ENCODE assay signal across 7 mouse cellular contexts in genomic region chr5:135965501-135965930, GRCm38 (mm10). TPM values are rescaled to one million over a fixed set of nuclear protein-coding genes. Genes with fewer than 3 reads are reported as not detected.
DNase-seq lines count a peak whose midpoint lies in the region; ATAC-seq and TF ChIP-seq lines count a peak whose summit lies in the region.

No protein-coding gene starts in this region.

- peaks cover 69% of the 10 kb centered on the region for H3K4me1 ChIP-seq in E14TG2a.4 (replicated peaks; ENCODE audit: low read depth, low read length)
- H3K4me1 ChIP-seq in forebrain, embryonic 14.5 days (ENCODE audit: control insufficient read depth, insufficient read depth, low read length), result peaks cover 11% of the 10 kb centered on the region; the same call in 1 of the 2 replicates
- peaks cover 16% of the 10 kb centered on the region for H3K4me1 ChIP-seq in kidney, embryonic 14.5 days (ENCODE audit: control insufficient read depth, insufficient read depth, low read length)
- H3K4me1 ChIP-seq in lung, postnatal 0 days (ENCODE audit: insufficient read depth, low read depth, low read length), result peaks cover 9% of the 10 kb centered on the region

- no peak for TF ChIP-seq CTCF in E14TG2a.4 (conservative IDR thresholded peaks at IDR 0.05; ENCODE audit: low read length)
- TF ChIP-seq CTCF in lung, postnatal 0 days (IDR thresholded peaks at IDR 0.05), result peak; percentile 54

- H3K9me3 ChIP-seq in E14TG2a.4 (ENCODE audit: low read length), result no peaks in the 10 kb centered on the region
- H3K9me3 ChIP-seq in forebrain, embryonic 14.5 days (replicated peaks; ENCODE audit: control insufficient read depth, low read length), result no peaks in the 10 kb centered on the region
- H3K9me3 ChIP-seq in kidney, embryonic 14.5 days (ENCODE audit: control insufficient read depth, low read length), result no peaks in the 10 kb centered on the region
- H3K9me3 ChIP-seq in lung, postnatal 0 days (ENCODE audit: low read length), result no peaks in the 10 kb centered on the region

- peak overlapping the region; percentile 30 for H3K4me2 ChIP-seq in forebrain, embryonic 14.5 days (ENCODE audit: low read length)
- peak overlapping the region; percentile 42 for H3K4me2 ChIP-seq in kidney, embryonic 14.5 days (replicated peaks; ENCODE audit: low read depth, low read length)
- peak overlapping the region; percentile 45 for H3K4me2 ChIP-seq in lung, postnatal 0 days (replicated peaks; ENCODE audit: low read depth, low read length)

- WGBS in forebrain, embryonic 14.5 days, result 8% methylated on average over 24 of the region's 24 CpGs
- WGBS in kidney, embryonic 14.5 days, result 4% methylated on average over 24 of the region's 24 CpGs
- 10% methylated on average over 24 of the region's 24 CpGs for WGBS in lung, postnatal 0 days

- no peak for TF ChIP-seq EP300 in lung, postnatal 0 days (IDR thresholded peaks at IDR 0.05)

- ATAC-seq in forebrain, embryonic 14.5 days, result no peak
- no peak for ATAC-seq in kidney, embryonic 14.5 days (ENCODE audit: low FRiP score, low TSS enrichment)
- no peak for ATAC-seq in lung, postnatal 0 days

- H3K4me3 ChIP-seq in E14TG2a.4 (replicated peaks; ENCODE audit: low read length), result peak overlapping the region; percentile 77
- peak overlapping the region; percentile 11; the same call in 1 of the 2 replicates for H3K4me3 ChIP-seq in forebrain, embryonic 14.5 days (ENCODE audit: low read depth, low read length)
- H3K4me3 ChIP-seq in kidney, embryonic 14.5 days (ENCODE audit: low read length), result peak overlapping the region; percentile 19
- H3K4me3 ChIP-seq in lung, postnatal 0 days (ENCODE audit: low read depth, low read length), result no peak overlapping the region

- no peak overlapping the region for H3K27ac ChIP-seq in forebrain, embryonic 14.5 days (ENCODE audit: low read depth, low read length)
- H3K27ac ChIP-seq in kidney, embryonic 14.5 days (ENCODE audit: low read depth, low read length), result peak overlapping the region; percentile 38; the same call in 1 of the 2 replicates
- H3K27ac ChIP-seq in lung, postnatal 0 days (ENCODE audit: low read length), result no peak overlapping the region

- peak overlapping the region; percentile 13; the same call in 1 of the 2 replicates for H3K9ac ChIP-seq in forebrain, embryonic 14.5 days (ENCODE audit: low read length)
- H3K9ac ChIP-seq in kidney, embryonic 14.5 days (ENCODE audit: low read depth, low read length), result peak overlapping the region; percentile 37; the same call in 1 of the 2 replicates
- no peak overlapping the region for H3K9ac ChIP-seq in lung, postnatal 0 days (replicated peaks; ENCODE audit: low read depth)

- no peaks in the 10 kb centered on the region for H3K27me3 ChIP-seq in E14TG2a.4 (ENCODE audit: insufficient read depth, low read length)
- H3K27me3 ChIP-seq in forebrain, embryonic 14.5 days (replicated peaks; ENCODE audit: control insufficient read depth, insufficient read depth, low read length), result no peaks in the 10 kb centered on the region
- H3K27me3 ChIP-seq in kidney, embryonic 14.5 days (ENCODE audit: control insufficient read depth, insufficient read depth, low read length), result no peaks in the 10 kb centered on the region
- no peaks in the 10 kb centered on the region for H3K27me3 ChIP-seq in lung, postnatal 0 days (replicated peaks; ENCODE audit: insufficient read depth, low read length)

- peak; percentile 76 for DNase-seq in MN1 (ENCODE audit: low spot score)
- no peak for DNase-seq in forebrain, embryonic 14.5 days (ENCODE audit: low spot score)
- peak; percentile 51 for DNase-seq in lung, postnatal 0 days (ENCODE audit: low spot score)
- peak; percentile 80 for DNase-seq in testis, postnatal 10 days (ENCODE audit: low spot score)
- DNase-seq in spleen, postnatal 14 days (ENCODE audit: low spot score in 2 of 2), result no peak

- peaks cover 9% of the 10 kb centered on the region for H3K36me3 ChIP-seq in E14TG2a.4 (ENCODE audit: insufficient read depth, low read length)
- H3K36me3 ChIP-seq in forebrain, embryonic 14.5 days (ENCODE audit: control insufficient read depth, insufficient read depth, low read length), result no peaks in the 10 kb centered on the region
- no peaks in the 10 kb centered on the region for H3K36me3 ChIP-seq in kidney, embryonic 14.5 days (ENCODE audit: control insufficient read depth, insufficient read depth, low read length)
- no peaks in the 10 kb centered on the region for H3K36me3 ChIP-seq in lung, postnatal 0 days (ENCODE audit: insufficient read depth, low read length)

RNA-seq across cellular contexts. Expression of gene Ssc4d, which starts 8.8 kb away (rescaled TPM):
- polyA plus RNA-seq in forebrain, embryonic 14.5 days (2014; fragmentation: Nextera tagmentation; extraction: Ambion mirVana), result 0.99 and 1.4 TPM in 2 replicates
- 10.2 and 10.3 TPM in 2 replicates for polyA plus RNA-seq in kidney, embryonic 14.5 days (2014; fragmentation: Nextera tagmentation; extraction: Ambion mirVana)
- 1.8 and 2.5 TPM in 2 replicates for polyA plus RNA-seq in lung, postnatal 0 days (2015; fragmentation: Nextera tagmentation; extraction: Ambion mirVana)

RNA-seq across cellular contexts. Expression of gene Zp3, which starts 14.4 kb away (rescaled TPM):
- 0.13 and 0.16 TPM in 2 replicates for polyA plus RNA-seq in forebrain, embryonic 14.5 days (2014; fragmentation: Nextera tagmentation; extraction: Ambion mirVana)
- 0.29 TPM in 1 of 2 replicates, not detected in the other for polyA plus RNA-seq in kidney, embryonic 14.5 days (2014; fragmentation: Nextera tagmentation; extraction: Ambion mirVana)
- 0.24 and 0.35 TPM in 2 replicates for polyA plus RNA-seq in lung, postnatal 0 days (2015; fragmentation: Nextera tagmentation; extraction: Ambion mirVana)

RNA-seq across cellular contexts. Expression of gene Dtx2, which starts 29.1 kb away (rescaled TPM):
- 24.9 and 30.5 TPM in 2 replicates for polyA plus RNA-seq in forebrain, embryonic 14.5 days (2014; fragmentation: Nextera tagmentation; extraction: Ambion mirVana)
- 24.0 and 26.6 TPM in 2 replicates for polyA plus RNA-seq in kidney, embryonic 14.5 days (2014; fragmentation: Nextera tagmentation; extraction: Ambion mirVana)
- polyA plus RNA-seq in lung, postnatal 0 days (2015; fragmentation: Nextera tagmentation; extraction: Ambion mirVana), result 18.9 and 21.6 TPM in 2 replicates

RNA-seq across cellular contexts. Expression of gene Ywhag, which starts 31.1 kb away (rescaled TPM):
- polyA plus RNA-seq in forebrain, embryonic 14.5 days (2014; fragmentation: Nextera tagmentation; extraction: Ambion mirVana), result 361 and 450 TPM in 2 replicates
- polyA plus RNA-seq in kidney, embryonic 14.5 days (2014; fragmentation: Nextera tagmentation; extraction: Ambion mirVana), result 90.2 and 105 TPM in 2 replicates
- polyA plus RNA-seq in lung, postnatal 0 days (2015; fragmentation: Nextera tagmentation; extraction: Ambion mirVana), result 75.5 and 87.5 TPM in 2 replicates

Comparison
In these comparisons a context has a peak if more than half of its experiments do, and no peak if none do; other contexts are left out.
1. DNase-seq: peak in MN1 (single experiment), lung, postnatal 0 days (single experiment) and testis, postnatal 10 days (single experiment); none in forebrain, embryonic 14.5 days (single experiment) and spleen, postnatal 14 days (0 of 2).
2. Peak in every context shown above with its lines, with median percentiles within 50 percentile points of each other: H3K4me2 ChIP-seq.